Mouse (Mus musculus) T-helper 1 cell (primary cell): ENCODE results near the gene Epsti1.

Experiments
- in situ Hi-C: fragments of 300-600 bp; cut with MboI, MseI; formaldehyde crosslinking; loops from one replicate; pipeline ENCODE4 v1.15.1; 2025; ENCODE audit warnings: high pct_unique_total_duplicates

Gene Epsti1

GRCm38 (mm10) chr14:78011808-78012207, 107.8 kb downstream of the Epsti1 start:
- in situ Hi-C loops, result no loop called here

DNA sequence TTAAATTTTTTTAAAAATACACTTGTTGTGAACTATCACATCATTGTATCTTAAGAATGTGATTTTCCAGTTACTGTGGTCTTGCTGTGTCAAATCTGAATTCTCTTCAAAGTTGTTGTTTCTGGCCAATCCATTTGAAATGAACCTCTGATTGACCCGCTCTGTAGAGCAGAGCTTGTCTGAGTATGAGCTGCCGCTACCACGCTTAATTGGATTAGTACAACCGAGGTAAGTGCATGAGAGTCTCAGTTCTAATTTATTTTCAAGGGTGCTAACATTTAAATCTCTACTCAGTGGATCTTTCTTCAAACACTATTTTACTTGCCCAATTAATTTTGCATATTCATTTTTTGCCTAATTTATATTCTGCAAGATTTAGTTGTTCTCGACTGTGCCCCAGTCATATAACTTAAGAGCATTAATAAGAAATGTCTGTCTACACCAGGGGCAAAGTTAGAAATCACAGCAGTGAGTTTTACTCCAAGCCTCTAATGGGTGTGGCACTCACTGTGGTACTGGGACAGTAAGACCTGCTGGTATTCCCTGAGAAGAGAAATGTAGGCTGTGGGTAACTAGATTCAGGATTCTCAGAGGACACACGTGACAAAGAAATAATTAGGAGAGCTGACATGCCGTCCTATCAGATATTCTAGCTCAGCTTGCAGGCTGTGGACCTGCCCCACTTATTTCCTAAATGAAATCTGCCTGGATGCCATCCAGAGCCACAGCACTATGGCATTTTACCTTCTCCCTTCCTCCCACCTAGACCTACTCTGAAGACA, 111.7 kb downstream of the Epsti1 start:
- in situ Hi-C loops, result no loop called here

DNA sequence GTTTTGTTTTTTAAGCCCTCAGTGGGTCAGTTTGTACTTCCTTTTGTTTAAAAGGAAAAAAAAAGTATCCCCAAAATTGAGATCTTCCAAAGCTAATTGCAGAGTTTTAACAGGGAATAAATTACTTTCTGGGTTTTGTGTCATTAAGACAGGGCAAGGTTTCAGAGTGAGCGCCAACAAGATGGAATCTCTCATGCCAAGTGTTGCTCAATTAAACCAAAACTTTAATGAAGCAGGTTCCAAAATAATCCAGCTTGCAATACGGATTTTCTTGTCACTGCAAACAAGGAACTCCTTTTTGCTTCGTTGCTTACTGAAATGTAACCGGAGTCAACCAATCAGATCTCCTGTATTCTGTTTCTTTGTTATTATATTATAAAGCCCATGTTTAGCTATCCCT, 112.4 kb downstream of the Epsti1 start:
- in situ Hi-C loops, result no loop called here

- in situ Hi-C loops, result no loop called here
Observed at GRCm38 (mm10) chr14:78019935-78020334, 115.9 kb downstream of the Epsti1 start.

- in situ Hi-C loops, result no loop called here
Observed at GRCm38 (mm10) chr14:78038876-78039275, 134.8 kb downstream of the Epsti1 start.

DNA sequence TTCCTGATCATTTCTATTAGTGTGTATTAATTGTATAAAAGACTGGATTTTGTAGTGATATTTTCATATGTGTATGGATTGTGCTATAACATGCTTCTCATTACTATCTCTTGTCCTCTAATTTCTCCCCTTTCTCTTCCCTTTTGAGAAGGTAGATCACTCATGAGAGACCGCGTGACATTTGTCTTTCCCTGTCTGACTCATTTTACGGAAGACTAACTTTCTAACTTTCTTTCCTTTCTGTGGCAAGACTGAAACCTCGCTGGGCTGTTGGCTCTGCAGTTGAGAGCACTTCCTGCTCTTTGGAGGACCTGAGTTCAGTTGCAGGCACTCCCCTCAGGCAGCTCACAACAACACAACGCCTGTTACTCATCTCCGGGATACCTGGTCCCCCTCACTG, 136.6 kb downstream of the Epsti1 start:
- in situ Hi-C loops, result no loop called here

GRCm38 (mm10) chr14:78041886-78042526, 138.0 kb downstream of the Epsti1 start:
- in situ Hi-C loops, result no loop called here

GRCm38 (mm10) chr14:78043079-78043478, 139.0 kb downstream of the Epsti1 start:
- in situ Hi-C loops, result no loop called here

- in situ Hi-C loops, result no loop called here
Observed at GRCm38 (mm10) chr14:78048258-78048657, 144.2 kb downstream of the Epsti1 start.

- in situ Hi-C loops, result no loop called here
Observed at GRCm38 (mm10) chr14:78048674-78049073, 144.6 kb downstream of the Epsti1 start.
